11 mouse cellular contexts compared by ENCODE assay signal in the genomic region with DNA sequence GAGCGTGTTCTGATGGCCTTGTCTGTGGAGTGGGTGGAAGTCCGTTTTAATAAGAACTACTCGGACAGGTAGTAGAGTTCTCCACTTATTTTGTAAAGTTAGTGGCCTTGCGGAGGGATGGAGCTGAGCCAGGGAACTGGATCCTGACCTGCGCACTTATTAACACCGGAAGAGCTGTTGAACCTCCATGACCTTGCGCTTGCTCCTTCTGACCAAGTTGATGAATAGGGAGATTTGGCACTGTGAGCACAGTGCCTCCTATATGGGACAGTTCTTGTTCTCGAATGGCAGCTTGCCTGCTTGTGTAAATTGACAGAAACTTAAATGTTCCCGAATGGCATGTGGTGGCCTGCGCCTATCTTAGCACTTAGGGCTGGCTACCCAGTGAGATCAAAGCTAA. TPM values are rescaled to one million over a fixed set of nuclear protein-coding genes. Genes with fewer than 3 reads are reported as not detected.
DNase-seq lines count a peak whose midpoint lies in the region; ATAC-seq and TF ChIP-seq lines count a peak whose summit lies in the region.
"Had no signal": no experiment of that assay in that cellular context is flagged by ENCODE, and none has a peak within 500 bp of the region (broad histone marks: within the 10 kb centered on the region; RNA-seq: fewer than 3 reads in every experiment).

No protein-coding gene starts in this region.

- no peaks in the 10 kb centered on the region for H3K9me3 ChIP-seq in heart, embryonic 12.5 days (replicated peaks)
- no peaks in the 10 kb centered on the region for H3K9me3 ChIP-seq in ES-E14 (ENCODE audit: control insufficient read depth, insufficient read depth, low read depth, low read length)
- H3K9me3 ChIP-seq in intestine, embryonic 15.5 days: no peaks in the 10 kb centered on the region
- no peaks in the 10 kb centered on the region for H3K9me3 ChIP-seq in liver, embryonic 16.5 days (replicated peaks; ENCODE audit: control insufficient read depth, low read length)

- peaks cover 11% of the 10 kb centered on the region for H3K36me3 ChIP-seq in heart, embryonic 12.5 days
- H3K36me3 ChIP-seq in ES-E14 (ENCODE audit: control insufficient read depth, insufficient read depth, low read length, poor library complexity, severe bottlenecking): no peaks in the 10 kb centered on the region; the same call in 1 of the 2 replicates
- H3K36me3 ChIP-seq in intestine, embryonic 15.5 days: no peaks in the 10 kb centered on the region
- no peaks in the 10 kb centered on the region; the same call in 1 of the 2 replicates for H3K36me3 ChIP-seq in liver, embryonic 16.5 days (ENCODE audit: control insufficient read depth, insufficient read depth)

- H3K9ac ChIP-seq in heart, embryonic 12.5 days: no peak overlapping the region
- H3K9ac ChIP-seq in ES-E14 (ENCODE audit: insufficient read depth, low read depth, low read length, poor library complexity, severe bottlenecking): peak overlapping the region; percentile 23; the same call in 1 of the 2 replicates
- no peak overlapping the region for H3K9ac ChIP-seq in intestine, embryonic 15.5 days
- H3K9ac ChIP-seq in liver, embryonic 16.5 days (ENCODE audit: low read depth, low read length): no peak overlapping the region

- peaks cover 8% of the 10 kb centered on the region; the same call in 1 of the 2 replicates for H3K4me1 ChIP-seq in heart, embryonic 12.5 days (replicated peaks)
- peaks cover 2 to 9% of the 10 kb centered on the region in 2 experiments for H3K4me1 ChIP-seq in ES-E14 (ENCODE audit: control insufficient read depth in 2 of 2, insufficient read depth in 2 of 2, low read length in 2 of 2, poor library complexity in 1 of 2)
- peaks cover 7% of the 10 kb centered on the region; the same call in 1 of the 2 replicates for H3K4me1 ChIP-seq in intestine, embryonic 15.5 days (replicated peaks)
- H3K4me1 ChIP-seq in liver, embryonic 16.5 days (ENCODE audit: control insufficient read depth, low read depth, low read length): peaks cover 28% of the 10 kb centered on the region

- peak overlapping the region; percentile 75 for H3K4me2 ChIP-seq in heart, embryonic 12.5 days
- H3K4me2 ChIP-seq in intestine, embryonic 15.5 days (replicated peaks): peak overlapping the region; percentile 70
- H3K4me2 ChIP-seq in liver, embryonic 16.5 days (ENCODE audit: low read depth, low read length): peak overlapping the region; percentile 92; the same call in 1 of the 2 replicates

- intact Hi-C loops in heart, postnatal 25 days (cut with DNase I): loop anchor here (2.0 kb wide), 1 partner anchor 61 kb away; no protein-coding TSS in a partner anchor

- no peak overlapping the region for H3K4me3 ChIP-seq in heart, embryonic 12.5 days
- peak overlapping the region; percentile 15 to 90 for H3K4me3 ChIP-seq in ES-E14 (ENCODE audit: insufficient read depth in 1 of 2, low read depth in 1 of 2, low read length in 2 of 2, poor library complexity in 1 of 2, severe bottlenecking in 1 of 2)
- no peak overlapping the region for H3K4me3 ChIP-seq in intestine, embryonic 15.5 days (replicated peaks)
- H3K4me3 ChIP-seq in liver, embryonic 16.5 days (ENCODE audit: low read depth, low read length): peak overlapping the region; percentile 92

- in situ Hi-C loops in ES-E14 (cut with MboI; ENCODE audit: low sequenced_read_pairs in 2 of 2, unreplicated experiment in 2 of 2): no loop called here

- H3K27ac ChIP-seq in heart, embryonic 12.5 days (ENCODE audit: poor library complexity, severe bottlenecking): no peak overlapping the region
- no peak overlapping the region; the same call in 1 of the 2 replicates for H3K27ac ChIP-seq in ES-E14 (ENCODE audit: insufficient read depth, low read depth, low read length, poor library complexity, severe bottlenecking)
- H3K27ac ChIP-seq in intestine, embryonic 15.5 days: no peak overlapping the region
- no peak overlapping the region for H3K27ac ChIP-seq in liver, embryonic 16.5 days (ENCODE audit: low read length)

- 90% methylated on average over 10 of the region's 10 CpGs for WGBS in heart, embryonic 12.5 days
- WGBS in intestine, embryonic 15.5 days: 79% methylated on average over 10 of the region's 10 CpGs
- 82% methylated on average over 10 of the region's 10 CpGs for WGBS in liver, embryonic 16.5 days (ENCODE audit: insufficient replicate concordance)

- no peak for DNase-seq in heart, postnatal 25 days (ENCODE audit: low spot score)
- no peak for DNase-seq in ES-E14 (ENCODE audit: low read depth, low spot score)
- DNase-seq in testis, postnatal 14 days (ENCODE audit: low spot score): no peak
- no peak for DNase-seq in retina, embryonic 14.5 days (ENCODE audit: low spot score)
- DNase-seq in thymus, postnatal 4 days: no peak
- DNase-seq: left cerebral cortex, postnatal 4 days had no signal

- ATAC-seq in heart, embryonic 12.5 days (ENCODE audit: insufficient number of reproducible peaks, low FRiP score): no peak
- ATAC-seq in intestine, embryonic 15.5 days: no peak
- no peak for ATAC-seq in liver, embryonic 16.5 days (ENCODE audit: low read depth)
- ATAC-seq: Patski had no signal

- H3K27me3 ChIP-seq in heart, embryonic 12.5 days (replicated peaks): no peaks in the 10 kb centered on the region
- no peaks in the 10 kb centered on the region for H3K27me3 ChIP-seq in intestine, embryonic 15.5 days (replicated peaks)
- H3K27me3 ChIP-seq in liver, embryonic 16.5 days (ENCODE audit: control insufficient read depth, insufficient read depth, low read depth, low read length): no peaks in the 10 kb centered on the region
- H3K27me3 ChIP-seq: Patski had no signal

TF ChIP-seq in ES-E14, 5 proteins besides CTCF, POLR2A, EP300 and RAD21:
- no peak for TF ChIP-seq ZNF384 (IDR thresholded peaks at IDR 0.05; ENCODE audit: low read depth, low read length)
- TF ChIP-seq ZC3H11A (IDR thresholded peaks at IDR 0.05; ENCODE audit: borderline replicate concordance, low read depth, low read length): no peak
- no peak for TF ChIP-seq CHD2 (IDR thresholded peaks at IDR 0.05; ENCODE audit: low read depth, low read length)
- TF ChIP-seq MAFK (IDR thresholded peaks at IDR 0.05; ENCODE audit: insufficient read depth, low read depth, low read length): no peak
- no peak for TF ChIP-seq HCFC1 (IDR thresholded peaks at IDR 0.05; ENCODE audit: borderline replicate concordance, insufficient read depth, low read length)

RNA-seq across cellular contexts. Expression of a gene that starts 1.5 kb away (rescaled TPM):
- 32.2 and 32.8 TPM in 2 replicates for polyA plus RNA-seq in heart, embryonic 12.5 days (2016; fragmentation: Nextera tagmentation; extraction: Ambion mirVana)
- total RNA-seq in heart, postnatal 25 days (2021): 1 to 10 TPM; 8.4 to 8.9 TPM
- total RNA-seq in ES-E14 (2012; rRNA removed): 23.3 and 24.9 TPM in 2 replicates
- polyA plus RNA-seq in intestine, embryonic 15.5 days (2015; fragmentation: Nextera tagmentation; extraction: Ambion mirVana): 37.3 and 38.7 TPM in 2 replicates
- 15.0 and 15.8 TPM in 2 replicates for polyA plus RNA-seq in liver, embryonic 16.5 days (2015; fragmentation: Nextera tagmentation; extraction: Ambion mirVana)

RNA-seq across cellular contexts. Expression of a gene that starts 40.7 kb away (rescaled TPM):
- polyA plus RNA-seq in heart, embryonic 12.5 days (2016; fragmentation: Nextera tagmentation; extraction: Ambion mirVana): 18.8 and 20.4 TPM in 2 replicates
- total RNA-seq in heart, postnatal 25 days (2021): 10 to 100 TPM; 19.1 to 20.5 TPM
- total RNA-seq in ES-E14 (2012; rRNA removed): 21.8 and 22.7 TPM in 2 replicates
- 21.7 and 22.2 TPM in 2 replicates for polyA plus RNA-seq in intestine, embryonic 15.5 days (2015; fragmentation: Nextera tagmentation; extraction: Ambion mirVana)
- 33.5 and 34.9 TPM in 2 replicates for polyA plus RNA-seq in liver, embryonic 16.5 days (2015; fragmentation: Nextera tagmentation; extraction: Ambion mirVana)

RNA-seq across cellular contexts. Expression of a gene that starts 53.5 kb away (rescaled TPM):
- polyA plus RNA-seq in heart, embryonic 12.5 days (2016; fragmentation: Nextera tagmentation; extraction: Ambion mirVana): not detected in 2 replicates
- not detected for total RNA-seq in heart, postnatal 25 days (2021)
- 0.76 and 2.1 TPM in 2 replicates for total RNA-seq in ES-E14 (2012; rRNA removed)
- polyA plus RNA-seq in intestine, embryonic 15.5 days (2015; fragmentation: Nextera tagmentation; extraction: Ambion mirVana): not detected in 2 replicates
- polyA plus RNA-seq in liver, embryonic 16.5 days (2015; fragmentation: Nextera tagmentation; extraction: Ambion mirVana): not detected in 2 replicates
- total RNA-seq: left cerebral cortex, postnatal 4 days had no signal
- polyA plus RNA-seq: Patski; spleen, adult 2 months had no signal

Comparison
In these comparisons a context has a peak if more than half of its experiments do, and no peak if none do; other contexts are left out.
1. H3K4me3 ChIP-seq: peak in ES-E14 (2 of 2) and liver, embryonic 16.5 days (single experiment); none in heart, embryonic 12.5 days (single experiment) and intestine, embryonic 15.5 days (single experiment).
2. Peak in every context shown above with its lines, with median percentiles within 50 percentile points of each other: H3K4me2 ChIP-seq.